Mouse (Mus musculus) megakaryocyte, embryonic 14.5 days (primary cell): ENCODE results near the gene Psrc1. TPM values are rescaled to one million over a fixed set of nuclear protein-coding genes. Genes with fewer than 3 reads are reported as not detected.
A peak's percentile ranks its signal among the peaks of the same experiment; 100 is the strongest.

Experiments
- H3K27me3 ChIP-seq: replicated peaks from 2 replicates; pipeline ENCODE3; 2012; ENCODE audit warnings: inconsistent platforms
- H3K36me3 ChIP-seq: replicated peaks from 2 replicates; pipeline ENCODE3; 2012; ENCODE audit warnings: low read length, inconsistent platforms, mixed read lengths
- H3K4me1 ChIP-seq: 2 replicates; pipeline ENCODE4 v1.6.1; 2012; ENCODE audit warnings: inconsistent platforms
- H3K4me3 ChIP-seq: replicated peaks from 2 replicates; pipeline ENCODE3; 2012; ENCODE audit warnings: moderate library complexity, mild to moderate bottlenecking, inconsistent platforms
- H3K9me3 ChIP-seq: 2 replicates; pipeline ENCODE4 v1.6.1; 2012; ENCODE audit warnings: inconsistent platforms
- FLI1 ChIP-seq: IDR thresholded peaks from 2 replicates; pipeline ENCODE4 v1.6.1; 2012; ENCODE audit warnings: low read length, inconsistent platforms, mixed read lengths
- GATA1 ChIP-seq: IDR thresholded peaks from 3 replicates; pipeline ENCODE4 v1.6.1; 2012; ENCODE audit warnings: mixed read lengths, low read length, inconsistent platforms, borderline replicate concordance
- polyA plus RNA-seq: library from polyadenylated mRNA; stranded (reverse); fragments of >175 nt; gene quantifications from 2 replicates; pipeline ENCODE4 v1.2.3, GENCODE M21; 2012; ENCODE audit warnings: low replicate concordance; ENCODE audit not compliant: insufficient read depth

Gene Psrc1
- polyA plus RNA-seq: 54.5 and 57.7 TPM in 2 replicates

DNA sequence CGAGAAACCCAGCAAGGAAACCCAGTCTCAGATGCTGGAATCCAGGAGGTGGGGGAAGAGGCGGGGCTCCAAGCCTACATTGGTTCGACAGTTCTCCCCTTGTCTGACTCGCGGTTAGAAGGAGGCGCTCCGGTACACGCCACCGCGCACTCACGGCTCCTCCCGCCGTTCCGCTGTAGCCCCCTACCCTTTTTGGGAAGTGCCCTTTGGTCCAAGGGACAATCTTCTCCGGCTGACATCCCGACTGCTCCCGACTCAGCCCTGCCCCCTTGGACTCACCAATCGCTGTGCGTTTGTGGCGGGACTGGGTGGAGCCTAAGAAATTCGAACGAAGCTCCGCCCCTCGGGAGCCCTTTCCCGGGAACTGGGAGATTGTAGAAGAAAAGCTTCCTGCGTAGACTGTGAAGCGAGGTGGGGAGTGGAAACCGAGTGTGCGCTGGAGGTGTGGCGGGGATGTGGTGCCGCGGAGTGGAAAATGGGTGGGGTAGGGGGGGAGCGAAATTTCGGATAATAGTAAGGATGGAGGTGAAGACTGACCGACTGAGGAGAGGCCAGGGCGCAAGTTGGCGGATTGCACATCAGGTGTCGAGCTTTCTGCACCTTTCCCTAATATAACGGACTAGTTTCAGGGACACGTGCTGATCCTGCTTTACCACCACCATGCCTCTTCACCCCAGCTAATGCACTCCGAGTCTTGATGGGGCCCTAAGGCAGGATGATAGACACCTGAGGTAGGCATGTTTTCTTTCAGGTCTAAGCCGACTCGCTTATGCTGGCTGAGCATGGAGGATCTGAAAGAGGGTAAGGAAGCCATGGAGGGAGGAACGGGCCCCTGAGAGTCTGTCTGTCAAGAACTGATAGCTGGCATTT lies at the start of gene Psrc1:
Gene Psrc1 (plus strand): TSS at position 355 of the 870 bp plus-strand sequence.
- Histone ChIP-seq H3K9me3 (no peaks in the 10 kb centered on the region), H3K4me1 (peaks cover 84% of the 10 kb centered on the region), H3K4me3 (peak within 1 kb of the TSS; percentile 98), H3K36me3 (peaks cover 43% of the 10 kb centered on the region), H3K27me3 (no peaks in the 10 kb centered on the region)
- TF ChIP-seq FLI1: no peak
- TF ChIP-seq GATA1: no peak

DNA sequence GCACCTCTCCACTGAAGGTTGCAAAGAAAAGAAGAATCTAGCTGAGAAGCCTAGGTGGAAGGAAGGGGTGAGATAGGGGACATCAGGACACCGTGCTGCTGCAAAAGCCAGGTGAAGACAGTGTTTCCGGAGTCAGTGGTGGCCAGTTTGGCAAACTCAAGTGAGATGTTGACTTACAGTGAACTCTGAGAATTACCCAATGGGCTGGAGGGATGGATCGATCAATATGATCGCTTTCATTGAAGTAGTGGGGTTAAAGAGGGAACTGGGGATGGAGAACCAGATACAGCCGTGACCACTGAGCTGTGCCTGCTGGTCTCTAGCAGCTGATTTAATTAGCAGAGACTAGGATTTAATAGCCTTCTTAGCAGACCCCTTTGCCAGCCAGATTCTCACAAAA lies 46.8 kb upstream of the Psrc1 start:
- peaks cover 15% of the 10 kb centered on the region for H3K4me1 ChIP-seq
- no peak overlapping the region for H3K4me3 ChIP-seq
- H3K9me3 ChIP-seq: peaks cover 20% of the 10 kb centered on the region
- peaks cover 100% of the 10 kb centered on the region for H3K36me3 ChIP-seq
- H3K27me3 ChIP-seq: no peaks in the 10 kb centered on the region
- TF ChIP-seq GATA1: no peak
- TF ChIP-seq FLI1: no peak

DNA sequence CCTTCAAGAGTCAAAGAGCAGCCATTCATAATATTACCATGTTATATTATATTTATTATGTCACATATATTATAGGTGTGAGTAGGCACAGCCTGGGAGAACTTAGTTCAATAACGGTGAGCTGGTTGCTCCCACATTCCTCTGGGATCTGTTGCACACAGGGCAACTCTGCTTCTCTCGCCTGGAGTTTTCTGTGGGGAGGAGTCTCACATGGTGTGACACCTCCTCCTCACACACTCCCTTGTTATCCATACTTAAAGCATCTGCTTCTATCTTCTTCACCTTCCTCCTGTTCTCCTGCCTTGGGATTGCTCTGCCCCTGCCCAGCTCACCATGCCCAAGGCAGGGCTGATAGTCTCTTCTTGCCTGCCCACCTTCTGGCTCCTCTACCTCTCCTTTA lies 42.6 kb upstream of the Psrc1 start:
- H3K9me3 ChIP-seq: 0 out of 2 replicates have a peak, but pooled peaks cover 2% of the 10 kb centered on the region
- no peaks in the 10 kb centered on the region for H3K4me1 ChIP-seq
- no peak overlapping the region for H3K4me3 ChIP-seq
- no peak for TF ChIP-seq FLI1
- no peak for TF ChIP-seq GATA1
- no peaks in the 10 kb centered on the region for H3K27me3 ChIP-seq
- H3K36me3 ChIP-seq: peaks cover 98% of the 10 kb centered on the region

DNA sequence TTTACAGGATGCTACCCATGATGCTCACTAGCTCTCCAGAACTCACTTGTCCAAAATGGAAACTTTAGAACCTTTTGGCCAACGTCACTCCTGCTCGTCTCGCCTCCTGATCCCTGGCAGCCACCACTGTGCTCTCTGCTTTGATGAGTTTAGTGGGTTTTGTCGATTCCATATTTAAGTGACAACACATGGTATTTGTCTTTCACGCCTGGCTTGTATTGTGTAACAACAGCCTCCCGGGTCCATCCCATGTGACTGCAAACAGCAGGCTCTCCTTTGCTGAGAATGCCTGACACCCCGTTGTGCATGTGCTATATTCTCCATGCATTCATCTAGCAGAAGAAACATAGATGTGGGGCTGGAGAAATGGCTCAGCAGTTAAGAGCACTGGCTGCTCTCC lies 41.5 kb upstream of the Psrc1 start:
- Histone ChIP-seq H3K27me3 (no peaks in the 10 kb centered on the region), H3K4me1 (no peaks in the 10 kb centered on the region), H3K36me3 (peaks cover 98% of the 10 kb centered on the region)

DNA sequence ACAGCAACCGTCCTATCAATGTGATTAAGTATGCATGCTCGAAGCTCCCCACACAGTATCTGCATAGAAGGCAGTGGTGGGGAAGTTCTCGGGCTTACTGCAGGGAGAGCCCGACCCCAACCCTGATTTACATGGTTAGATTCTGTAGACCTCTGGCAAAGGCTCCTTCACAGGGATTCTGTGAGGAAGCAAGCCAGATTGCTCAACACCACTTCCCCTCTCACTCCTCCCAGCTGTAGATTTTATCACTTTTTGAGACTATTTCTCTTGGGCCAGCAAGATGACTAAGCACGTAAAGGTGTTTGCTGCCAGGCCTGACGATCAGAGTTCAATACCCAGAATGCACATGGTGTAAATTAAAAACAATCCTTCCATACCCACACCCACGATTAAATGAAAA lies 37.8 kb upstream of the Psrc1 start:
- no peaks in the 10 kb centered on the region for H3K9me3 ChIP-seq
- peaks cover 1% of the 10 kb centered on the region for H3K27me3 ChIP-seq
- peaks cover 98% of the 10 kb centered on the region for H3K36me3 ChIP-seq
- peaks cover 14% of the 10 kb centered on the region for H3K4me1 ChIP-seq
- TF ChIP-seq GATA1 (no peak), FLI1 (no peak)
- no peak overlapping the region for H3K4me3 ChIP-seq

More for the DNA sequence above, 41.5 kb upstream of the Psrc1 start:
- no peaks in the 10 kb centered on the region for H3K9me3 ChIP-seq
- TF ChIP-seq GATA1: no peak
- no peak for TF ChIP-seq FLI1
- H3K4me3 ChIP-seq: no peak overlapping the region

DNA sequence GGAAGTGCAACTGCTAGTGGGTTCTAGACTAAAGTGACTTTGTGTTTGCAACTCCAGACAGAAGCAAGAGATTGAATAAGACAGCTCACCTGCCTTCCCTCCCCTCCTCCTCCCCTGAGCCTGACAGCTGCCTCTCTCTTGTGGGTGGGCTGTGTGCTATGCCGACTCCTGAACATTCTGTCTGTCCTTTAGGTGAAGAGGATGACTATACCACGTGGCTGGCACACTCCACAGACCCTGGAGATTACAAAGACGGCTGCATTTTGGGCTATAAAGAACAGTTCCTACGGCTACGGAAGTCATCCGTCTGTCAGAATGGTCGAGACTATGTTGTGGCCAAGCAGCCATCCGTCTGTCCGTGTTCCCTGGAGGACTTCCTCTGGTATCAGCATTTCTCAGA lies 35.3 kb upstream of the Psrc1 start:
- TF ChIP-seq GATA1 (no peak), FLI1 (no peak)
- no peaks in the 10 kb centered on the region for H3K9me3 ChIP-seq
- H3K27me3 ChIP-seq: peaks cover 3% of the 10 kb centered on the region
- peaks cover 15% of the 10 kb centered on the region for H3K4me1 ChIP-seq
- no peak overlapping the region for H3K4me3 ChIP-seq
- peaks cover 95% of the 10 kb centered on the region for H3K36me3 ChIP-seq

DNA sequence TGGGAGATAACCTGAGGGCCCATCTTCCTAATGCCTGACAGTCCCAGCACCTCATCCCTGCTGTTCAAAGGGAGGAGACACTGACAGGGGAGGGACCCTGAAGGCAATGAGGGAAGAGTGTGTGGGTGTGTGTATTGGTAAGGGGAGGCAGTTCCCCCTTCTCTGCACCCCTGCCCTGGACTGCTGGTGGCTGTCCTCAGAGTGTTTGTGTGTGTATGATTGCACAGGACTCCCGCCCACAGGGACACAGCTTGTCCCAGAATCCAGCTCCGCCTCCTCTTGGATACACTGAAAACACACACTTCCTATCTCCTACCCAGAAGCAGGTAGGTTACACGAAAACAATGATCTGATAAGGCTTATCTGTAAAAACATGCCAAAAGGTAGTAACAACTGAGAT lies 28.4 kb upstream of the Psrc1 start:
- peaks cover 12% of the 10 kb centered on the region for H3K4me1 ChIP-seq
- H3K36me3 ChIP-seq: peaks cover 92% of the 10 kb centered on the region
- peak overlapping the region; percentile 12 for H3K4me3 ChIP-seq
- peaks cover 3% of the 10 kb centered on the region for H3K27me3 ChIP-seq
- no peak for TF ChIP-seq GATA1
- TF ChIP-seq FLI1: no peak
- no peaks in the 10 kb centered on the region for H3K9me3 ChIP-seq

DNA sequence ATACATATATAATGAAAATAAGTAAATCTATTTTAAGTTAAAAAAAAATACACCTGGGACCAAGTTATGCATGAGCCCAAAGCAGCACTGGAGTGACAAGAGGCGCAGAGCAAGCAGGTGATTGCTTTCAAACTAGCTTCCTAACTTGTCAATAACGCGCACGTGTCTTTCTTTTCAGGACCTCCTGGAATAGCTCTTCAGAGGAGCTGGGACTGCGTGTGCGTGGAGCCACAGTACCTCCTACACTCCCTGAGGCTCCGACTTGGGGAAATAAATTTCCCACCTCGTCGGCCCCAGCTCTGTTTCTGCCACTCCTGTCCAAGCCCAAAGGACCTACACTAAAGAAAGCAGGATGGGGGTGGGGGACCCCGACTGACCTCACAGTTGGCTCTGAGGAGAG lies 26.6 kb upstream of the Psrc1 start:
- H3K36me3 ChIP-seq: peaks cover 81% of the 10 kb centered on the region
- H3K9me3 ChIP-seq: no peaks in the 10 kb centered on the region

DNA sequence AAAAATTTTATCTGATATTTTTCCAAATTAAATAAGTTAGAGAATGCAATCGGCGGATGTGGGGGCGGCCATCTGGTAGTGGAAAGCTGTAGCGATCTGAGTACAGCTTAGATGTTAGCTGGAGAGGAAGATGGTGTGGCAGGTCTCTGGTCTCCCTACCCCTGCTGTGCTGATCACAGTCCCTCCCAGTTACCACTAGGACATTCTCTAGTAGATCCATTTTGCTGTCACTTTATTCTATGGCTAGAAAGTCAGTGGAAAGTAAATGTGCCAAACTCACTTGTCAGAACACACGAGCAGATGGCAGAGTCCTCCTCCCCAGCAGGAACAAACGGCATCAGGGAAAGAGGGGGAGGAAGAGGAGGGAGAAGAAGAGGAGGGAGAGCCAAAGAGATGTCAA lies 25.2 kb upstream of the Psrc1 start:
- no peaks in the 10 kb centered on the region for H3K9me3 ChIP-seq
- no peak overlapping the region for H3K4me3 ChIP-seq
- H3K27me3 ChIP-seq: no peaks in the 10 kb centered on the region
- peaks cover 28% of the 10 kb centered on the region for H3K4me1 ChIP-seq
- peaks cover 69% of the 10 kb centered on the region for H3K36me3 ChIP-seq
- no peak for TF ChIP-seq GATA1
- TF ChIP-seq FLI1: no peak

More for the DNA sequence above, 26.6 kb upstream of the Psrc1 start:
- TF ChIP-seq FLI1 (no peak), GATA1 (no peak)
- no peak overlapping the region for H3K4me3 ChIP-seq
- H3K27me3 ChIP-seq: no peaks in the 10 kb centered on the region
- peaks cover 20% of the 10 kb centered on the region for H3K4me1 ChIP-seq

DNA sequence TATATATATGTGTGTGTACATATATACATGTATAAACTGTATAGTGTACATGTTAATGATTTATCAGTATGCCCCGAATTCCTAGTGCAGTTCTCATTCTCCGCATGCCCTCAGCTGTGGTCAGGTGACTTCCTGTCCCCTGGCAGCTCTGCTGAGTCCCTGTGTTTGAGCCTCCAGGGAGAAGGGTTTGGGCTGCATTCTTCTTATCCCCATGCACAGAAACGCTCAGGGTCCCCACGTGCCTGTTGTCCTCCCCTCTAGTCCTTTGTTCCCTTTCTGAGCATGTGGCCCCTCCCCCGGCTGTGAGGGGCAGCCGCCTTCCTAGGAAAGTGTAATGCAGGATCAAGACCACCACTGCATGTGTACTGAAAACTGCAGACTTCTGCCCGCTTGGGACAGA lies 22.7 kb upstream of the Psrc1 start:
- H3K36me3 ChIP-seq: peaks cover 45% of the 10 kb centered on the region
- peaks cover 47% of the 10 kb centered on the region for H3K4me1 ChIP-seq
- TF ChIP-seq GATA1: no peak
- no peak for TF ChIP-seq FLI1
- no peaks in the 10 kb centered on the region for H3K9me3 ChIP-seq
- H3K27me3 ChIP-seq: peaks cover 3% of the 10 kb centered on the region
- no peak overlapping the region for H3K4me3 ChIP-seq
